Mouse (Mus musculus) inflammation-experienced regulatory T-cells, adult 6 months (primary cell): ENCODE results near the gene Gm10644. TPM values are rescaled to one million over a fixed set of nuclear protein-coding genes. Genes with fewer than 3 reads are reported as not detected.
"Not testable (repeated sequence)": the region's sequence is repeated elsewhere in the genome, so short reads cannot be mapped to it uniquely, and the experiment has no call there.

ENCODE experiments used
- ATAC-seq: one replicate; pipeline ENCODE4 v1.8.0; 2017
- polyA plus RNA-seq, 3 experiments: library from polyadenylated mRNA; unstranded; fragments of 100-300 nt; shearing (Covaris generic); gene quantifications; one replicate each; pipeline ENCODE4 v1.2.1; 2017

Gene Gm10644
- 1 to 10 TPM in 1 of 3 experiments, under 1 TPM in 2; 0.16 to 1.5 (median 0.52) TPM for polyA plus RNA-seq

DNA sequence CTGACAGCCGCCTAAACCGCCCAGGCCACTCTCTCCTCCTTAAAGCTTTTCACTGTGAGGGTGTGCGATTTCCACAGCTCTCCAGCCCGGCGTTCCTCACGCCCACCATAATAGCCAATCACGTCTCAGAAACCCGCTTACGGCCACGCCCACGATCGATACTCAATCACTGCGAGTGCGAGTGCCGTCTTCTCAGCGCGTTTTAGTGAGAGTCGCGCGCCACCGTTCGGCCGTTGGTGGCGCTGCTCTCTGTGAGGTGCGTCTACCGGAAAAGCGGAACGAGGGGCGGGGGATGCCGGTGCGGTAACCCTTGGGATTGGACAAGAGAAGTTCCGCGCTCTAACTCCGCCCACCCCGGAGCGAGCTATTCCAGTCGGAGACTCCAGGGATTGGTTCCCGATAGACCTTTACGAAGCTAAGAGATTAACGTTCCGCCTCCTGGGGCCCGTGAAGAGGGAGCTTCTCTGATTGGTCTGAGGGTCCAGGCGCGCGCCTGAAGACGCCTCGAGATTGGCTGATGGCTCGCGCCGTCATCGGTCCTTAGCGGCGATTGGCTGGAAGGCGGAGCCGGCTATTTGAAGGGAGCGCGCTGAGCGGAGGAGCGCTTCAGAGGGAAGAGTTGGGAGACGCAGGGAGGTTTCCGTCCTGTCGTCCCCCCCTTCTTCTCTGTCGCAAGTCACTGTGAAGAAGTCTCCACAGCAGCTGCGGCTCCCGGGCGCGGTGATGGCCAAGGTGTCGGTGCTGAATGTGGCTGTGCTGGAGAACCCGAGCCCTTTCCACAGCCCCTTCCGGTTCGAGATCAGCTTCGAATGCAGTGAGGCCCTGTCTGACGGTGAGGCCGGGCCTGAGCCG, at the start of gene Gm10644, which contains the start of gene Asf1b:
TSS of gene Gm10644 (minus strand) at position 100 of the 852 bp plus-strand sequence.
TSS of gene Asf1b (plus strand) at position 402 of the 852 bp plus-strand sequence.
- peak; percentile 90 for ATAC-seq

DNA sequence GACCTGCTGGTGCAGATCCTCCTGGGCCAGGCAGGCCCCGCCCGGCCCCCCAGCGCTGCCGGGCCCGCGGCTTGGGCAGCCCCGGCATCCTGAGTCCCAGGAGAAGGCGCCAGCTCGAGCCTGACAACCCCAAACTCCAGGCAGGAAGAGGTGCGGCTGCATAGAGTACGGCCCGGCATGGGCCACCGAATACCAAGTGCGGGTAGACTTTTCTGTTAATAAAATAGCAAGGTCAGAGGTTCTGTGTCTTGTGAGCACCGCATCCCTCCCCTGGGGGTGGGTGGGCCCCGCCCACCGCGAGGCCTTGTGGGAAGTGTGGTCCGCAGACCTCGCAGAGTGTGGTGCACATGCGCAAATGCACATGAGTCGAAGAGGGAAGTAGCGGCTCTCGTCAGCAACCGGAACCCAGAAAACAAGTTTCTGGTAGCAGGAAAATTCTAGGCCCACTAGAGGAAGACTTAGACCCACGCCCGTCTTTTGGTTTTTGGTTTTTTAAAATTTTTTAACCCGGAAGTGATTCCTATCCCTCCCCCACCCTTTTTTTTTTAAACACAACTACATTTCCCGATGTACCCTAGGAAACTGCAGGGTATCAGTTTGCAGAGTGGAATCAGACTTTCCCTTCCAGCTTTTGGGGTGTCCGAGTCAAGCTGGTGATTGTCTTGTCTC, 49.7 kb upstream of the Gm10644 start:
- peak; percentile 97 for ATAC-seq

DNA sequence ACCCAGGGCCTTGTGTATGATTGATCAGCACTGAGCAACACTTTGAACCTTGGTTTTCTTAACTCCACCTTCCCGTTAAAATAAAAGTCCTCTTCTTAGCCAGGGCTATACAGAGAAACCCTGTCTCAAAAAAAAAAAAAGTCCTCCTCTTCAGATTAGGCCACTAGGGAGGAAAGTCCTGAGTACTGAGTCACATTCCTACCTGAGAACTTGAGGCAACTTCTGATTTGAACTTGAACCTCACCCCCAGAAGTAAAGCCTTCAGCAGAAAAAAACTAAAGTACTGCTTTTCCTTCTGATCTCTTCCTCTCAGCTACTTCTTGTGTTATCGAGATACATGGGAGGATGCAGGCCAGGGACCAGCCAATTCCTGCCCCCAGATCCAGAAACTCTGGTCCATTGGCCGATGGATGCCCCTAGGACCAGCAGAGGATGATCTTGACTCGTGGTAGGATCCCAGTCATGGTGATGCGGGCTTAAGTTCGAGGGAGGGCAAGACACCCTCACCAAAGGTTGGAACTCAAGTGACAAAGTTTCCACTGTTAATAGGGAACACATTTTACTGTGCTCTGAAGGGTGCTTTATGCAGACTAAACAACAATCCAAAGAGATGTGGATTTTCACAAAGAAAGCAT, 48.7 kb upstream of the Gm10644 start:
- ATAC-seq, result no peak

DNA sequence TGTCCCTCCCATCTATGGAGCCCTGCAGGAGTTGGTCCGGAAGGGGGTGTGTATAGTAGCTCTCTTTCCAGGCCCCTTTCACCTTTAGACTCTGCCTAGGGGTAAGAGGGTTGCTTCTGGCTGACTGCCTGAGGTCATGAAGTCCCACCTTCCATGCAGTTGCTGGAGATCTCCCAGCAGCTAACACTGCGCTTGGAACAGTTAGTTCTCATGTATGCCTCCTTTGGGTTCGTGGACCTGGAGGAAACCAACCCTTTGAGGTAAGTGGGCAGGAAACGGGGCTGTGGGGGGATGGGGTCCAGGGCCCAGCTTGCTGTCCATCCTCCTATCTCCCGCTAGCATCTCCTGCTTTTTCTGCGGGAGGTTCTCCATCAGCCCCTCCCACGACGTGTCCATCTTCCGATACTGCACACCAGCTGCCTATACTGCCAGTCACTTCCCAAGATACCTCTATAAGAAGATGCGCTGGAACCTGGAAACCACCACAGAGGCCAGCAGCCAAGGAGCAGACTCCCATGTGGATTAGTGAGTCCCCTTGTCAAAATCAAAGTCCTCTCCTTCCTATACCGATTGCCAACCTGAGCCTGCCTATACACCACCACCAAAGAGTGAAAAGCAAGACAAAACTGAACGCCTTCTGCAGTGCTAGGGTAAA, 48.1 kb upstream of the Gm10644 start:
- ATAC-seq, result no peak

DNA sequence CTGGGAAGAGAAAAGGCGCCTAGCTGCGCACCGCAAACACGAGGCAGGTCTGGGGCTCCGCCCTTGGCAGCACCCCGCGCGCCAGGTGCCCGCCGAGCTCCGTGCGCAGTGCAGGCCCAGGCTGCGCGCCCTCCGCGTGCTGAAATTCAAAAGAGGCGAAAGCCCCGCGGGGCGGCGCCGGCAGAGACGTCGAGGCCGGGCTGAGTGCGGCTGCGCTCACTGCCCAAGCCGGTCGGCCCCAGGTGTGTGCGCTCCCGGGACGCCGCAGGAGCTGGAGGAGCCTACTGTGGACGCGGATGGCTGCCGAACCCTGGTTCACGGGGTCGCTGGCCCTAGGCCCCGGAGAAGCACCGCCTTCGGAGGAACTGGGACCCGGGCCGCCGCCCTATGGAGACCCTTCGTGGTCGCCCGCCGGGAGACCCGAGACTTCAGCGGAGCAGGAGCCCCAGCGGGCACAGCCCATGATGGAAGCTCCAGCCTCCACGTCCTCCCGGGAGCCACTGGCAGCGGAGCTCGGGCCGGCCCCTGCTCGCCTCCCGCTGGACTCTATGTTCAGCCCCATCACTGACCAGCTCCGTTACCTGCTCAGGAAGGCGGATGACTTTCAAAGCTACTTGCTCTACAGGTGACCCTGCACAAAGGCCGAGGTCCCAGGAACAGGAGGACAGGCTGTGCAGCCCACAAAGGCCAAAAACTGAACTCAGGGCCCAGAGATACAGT, 46.4 kb upstream of the Gm10644 start, which contains the start of gene 1700067K01Rik:
TSS of gene 1700067K01Rik (plus strand) at position 222 of the 720 bp plus-strand sequence.
- ATAC-seq, result no peak

DNA sequence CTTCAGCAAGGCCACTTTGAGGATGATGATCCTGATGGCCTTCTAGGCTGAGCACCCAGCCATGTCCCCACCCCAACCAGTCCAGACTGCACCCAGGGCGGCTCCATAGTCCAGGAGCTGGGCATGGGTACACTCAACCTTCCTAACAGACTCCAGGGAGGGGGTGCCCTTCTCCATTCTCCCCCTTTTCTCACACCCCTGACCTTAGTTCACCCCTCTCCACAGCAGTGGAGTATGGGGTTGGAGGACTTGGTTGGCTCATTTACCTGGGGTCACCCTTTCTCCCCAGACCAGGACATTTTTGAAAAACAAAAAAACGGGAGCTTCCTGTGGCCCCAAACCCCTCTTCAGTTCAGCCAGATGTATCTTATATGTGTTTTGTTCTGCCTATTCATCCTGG, 44.8 kb upstream of the Gm10644 start:
- ATAC-seq, result no peak

DNA sequence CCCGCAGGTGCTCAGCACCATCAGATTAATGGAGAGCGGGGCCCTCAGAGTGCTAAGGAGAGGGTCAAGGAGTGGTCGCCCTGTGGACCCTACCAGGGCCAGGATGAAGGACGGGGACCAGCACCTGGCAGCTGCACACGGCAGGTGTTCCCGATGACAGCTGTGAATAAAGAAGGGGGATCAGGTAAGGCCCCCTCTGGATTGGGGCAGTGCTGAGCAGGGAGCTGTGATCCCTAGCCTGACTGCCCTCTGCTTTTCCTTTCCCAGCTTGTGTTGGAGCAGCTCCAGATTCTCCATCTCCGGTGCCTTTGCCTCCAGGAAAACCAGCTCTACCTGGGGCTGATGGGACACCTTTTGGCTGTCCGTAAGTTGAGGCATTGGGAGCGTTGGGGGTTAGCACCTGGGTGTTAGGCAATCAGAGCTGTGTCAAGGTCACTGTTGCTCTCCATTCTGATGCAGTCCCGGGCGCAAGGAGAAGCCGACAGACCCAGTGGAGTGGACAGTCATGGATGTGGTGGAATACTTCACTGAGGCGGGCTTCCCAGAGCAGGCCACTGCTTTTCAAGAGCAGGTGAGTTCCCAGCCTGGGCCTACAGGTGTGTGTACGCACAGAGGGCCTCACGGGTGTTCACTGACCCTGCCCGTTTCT, 44.2 kb upstream of the Gm10644 start:
- ATAC-seq, result no peak

DNA sequence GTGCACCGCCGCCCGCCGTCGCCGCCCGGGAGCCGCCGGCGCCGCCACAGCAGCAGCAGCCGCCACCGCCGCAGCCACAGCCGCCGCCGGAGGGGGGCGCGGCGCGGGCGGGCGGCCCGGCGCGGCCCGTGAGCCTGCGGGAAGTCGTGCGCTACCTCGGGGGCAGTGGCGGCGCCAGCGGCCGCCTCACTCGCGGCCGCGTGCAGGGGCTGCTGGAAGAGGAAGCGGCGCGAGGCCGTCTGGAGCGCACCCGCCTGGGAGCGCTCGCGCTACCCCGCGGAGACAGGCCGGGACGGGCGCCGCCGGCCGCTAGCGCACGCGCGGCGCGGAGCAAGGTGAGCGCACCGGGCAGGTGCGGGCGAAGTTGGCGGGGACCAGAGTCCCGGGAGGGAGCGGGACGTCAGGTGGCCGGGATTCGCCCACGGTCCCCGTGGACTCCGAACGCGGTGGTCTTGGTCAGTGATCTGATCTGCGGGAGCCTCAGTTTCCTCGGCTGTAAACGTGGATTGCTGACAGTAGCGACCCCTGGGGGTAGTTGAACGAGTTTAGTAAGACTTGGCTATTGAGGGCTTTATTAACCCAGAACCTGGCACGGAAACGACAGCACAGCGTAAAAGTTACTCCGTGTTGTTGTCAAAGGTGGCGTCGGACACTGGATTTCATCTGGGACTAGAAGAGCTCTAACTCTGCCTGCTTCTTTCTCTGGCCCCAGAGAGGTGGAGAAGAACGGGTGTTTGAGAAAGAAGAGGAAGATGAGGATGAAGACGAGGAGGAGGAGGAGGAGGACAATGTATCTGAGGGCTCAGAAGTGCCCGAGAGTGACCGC, 43.4 kb upstream of the Gm10644 start:
- peak; percentile 59 for ATAC-seq

DNA sequence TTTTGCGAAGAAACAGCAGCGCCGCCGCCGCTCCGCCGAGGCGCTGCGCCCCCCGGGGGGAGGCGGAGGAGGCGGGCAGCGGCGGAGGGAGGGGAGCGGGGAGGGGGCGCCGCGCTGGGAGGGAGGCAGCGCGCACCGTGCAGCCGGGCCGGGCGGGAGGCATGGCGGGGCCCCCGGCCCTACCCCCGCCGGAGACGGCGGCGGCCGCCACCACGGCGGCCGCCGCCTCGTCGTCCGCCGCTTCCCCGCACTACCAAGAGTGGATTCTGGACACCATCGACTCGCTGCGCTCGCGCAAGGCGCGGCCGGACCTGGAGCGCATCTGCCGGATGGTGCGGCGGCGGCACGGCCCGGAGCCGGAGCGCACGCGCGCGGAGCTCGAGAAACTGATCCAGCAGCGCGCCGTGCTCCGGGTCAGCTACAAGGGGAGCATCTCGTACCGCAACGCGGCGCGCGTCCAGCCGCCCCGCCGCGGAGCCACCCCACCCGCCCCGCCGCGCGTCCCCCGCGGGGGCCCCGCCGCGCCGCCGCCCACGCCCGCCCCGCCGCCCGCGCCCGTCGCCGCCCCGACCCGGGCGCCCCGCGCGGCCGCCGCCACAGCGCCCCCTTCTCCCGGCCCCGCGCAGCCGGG, 42.6 kb upstream of the Gm10644 start, which contains the start of gene Samd1:
TSS of gene Samd1 (plus strand) at position 162 of the 631 bp plus-strand sequence.
- ATAC-seq, result peak; percentile 2

DNA sequence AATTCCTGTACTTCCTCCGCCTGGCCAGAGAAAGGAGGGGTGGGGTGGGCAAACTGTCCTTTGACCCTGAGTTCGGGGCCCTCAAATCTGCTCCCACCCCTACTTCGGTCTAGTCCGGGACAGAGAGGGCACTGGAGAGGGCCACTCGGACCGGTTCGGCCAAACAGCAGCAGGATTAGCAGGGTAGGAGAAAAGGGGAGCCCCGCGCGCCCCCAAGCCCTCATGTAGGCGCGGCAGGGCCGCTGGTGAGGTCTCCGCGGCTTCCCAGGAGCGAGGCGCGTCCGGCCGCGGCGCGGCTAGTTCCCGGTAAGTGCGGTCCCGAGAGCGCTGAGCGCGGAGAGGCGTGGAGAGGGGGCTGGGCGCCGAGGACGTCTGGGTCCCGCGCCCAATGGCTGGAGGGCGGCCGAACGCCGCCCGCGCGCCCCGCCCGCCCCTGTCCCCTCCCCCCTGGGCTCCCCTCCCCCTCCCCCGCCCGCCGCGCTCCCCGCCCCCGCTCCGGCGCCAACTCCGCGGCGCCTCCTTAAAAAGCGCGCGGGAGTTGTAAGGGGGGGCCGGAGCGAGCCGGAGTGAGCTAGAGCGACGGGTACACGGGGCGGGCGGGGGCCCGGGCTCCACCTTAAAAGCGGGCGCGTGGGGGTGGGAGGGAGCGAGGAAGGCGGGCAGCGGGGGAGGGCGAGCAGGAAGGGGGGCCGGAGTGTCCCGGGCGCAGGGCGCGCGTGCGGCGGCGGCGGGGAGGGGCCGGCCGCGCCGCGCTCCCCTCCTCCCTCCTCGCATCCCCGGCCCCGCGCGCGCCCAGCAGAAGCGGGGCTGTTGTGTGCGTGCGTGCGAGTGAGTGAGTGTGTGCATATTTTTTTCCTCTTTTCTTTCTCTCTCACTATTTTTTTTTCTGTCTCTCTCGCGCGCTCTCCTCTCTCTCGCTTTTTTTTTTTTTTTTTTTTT, 41.8 kb upstream of the Gm10644 start:
- ATAC-seq, result peak; percentile 50

DNA sequence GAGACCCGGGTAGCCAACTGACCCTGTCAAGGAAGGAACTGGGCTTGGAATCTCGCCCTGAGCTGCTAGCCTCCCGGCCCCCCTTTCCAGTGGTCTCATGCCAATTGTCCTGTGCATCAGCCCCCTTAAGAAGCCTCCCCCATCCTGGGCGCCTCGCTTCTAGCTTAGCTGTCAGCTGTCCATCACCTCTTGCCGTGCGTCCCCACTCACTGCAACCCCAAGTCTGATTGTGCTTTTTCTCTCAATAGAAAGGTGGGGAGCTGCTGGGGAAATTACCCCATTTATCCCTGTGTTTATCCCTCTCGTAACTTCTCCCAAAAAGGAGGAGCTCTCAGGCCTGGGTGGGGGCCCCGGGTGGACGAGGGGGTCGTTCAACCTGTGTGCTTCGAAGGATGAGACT, 41.0 kb upstream of the Gm10644 start:
- ATAC-seq, result no peak

DNA sequence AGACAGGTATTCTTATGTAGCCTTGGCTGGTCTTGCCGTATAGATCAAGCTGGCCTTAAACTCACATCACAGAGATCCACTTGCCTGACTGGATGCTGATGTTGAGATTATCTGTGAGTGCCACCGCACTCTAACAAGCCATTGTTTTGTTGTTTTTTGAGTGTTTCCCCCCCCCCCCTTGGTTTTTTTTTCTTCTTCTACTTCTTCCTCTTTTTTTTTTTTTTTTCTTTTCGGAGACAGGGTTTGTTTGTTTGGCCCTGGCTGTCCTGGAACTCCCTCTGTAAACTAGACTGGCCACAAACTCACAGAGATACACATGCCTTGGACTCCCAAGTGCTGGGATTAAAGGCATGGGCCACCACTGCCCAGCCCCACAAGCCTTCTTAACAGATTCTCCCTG, 39.0 kb upstream of the Gm10644 start:
- ATAC-seq, result no peak

DNA sequence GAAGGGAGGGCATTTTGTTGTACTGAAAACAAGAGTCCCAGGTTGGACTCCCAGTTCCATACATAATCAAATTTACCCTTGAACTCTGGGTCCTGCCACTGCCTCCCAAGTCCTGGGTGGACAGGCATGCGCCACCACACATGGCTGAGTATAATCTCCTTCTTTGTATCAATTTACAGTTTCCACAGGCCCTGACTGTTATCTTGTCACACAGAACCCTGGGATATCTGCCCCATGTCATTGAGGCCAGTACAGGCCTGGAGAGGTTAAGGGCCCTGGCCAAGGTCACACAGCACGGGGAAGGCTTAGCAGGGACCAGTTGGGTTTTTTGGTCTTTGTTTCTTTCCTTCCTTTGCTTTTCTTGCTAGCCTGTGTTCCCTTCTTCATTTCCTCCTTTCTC, 37.5 kb upstream of the Gm10644 start:
- no peak for ATAC-seq

DNA sequence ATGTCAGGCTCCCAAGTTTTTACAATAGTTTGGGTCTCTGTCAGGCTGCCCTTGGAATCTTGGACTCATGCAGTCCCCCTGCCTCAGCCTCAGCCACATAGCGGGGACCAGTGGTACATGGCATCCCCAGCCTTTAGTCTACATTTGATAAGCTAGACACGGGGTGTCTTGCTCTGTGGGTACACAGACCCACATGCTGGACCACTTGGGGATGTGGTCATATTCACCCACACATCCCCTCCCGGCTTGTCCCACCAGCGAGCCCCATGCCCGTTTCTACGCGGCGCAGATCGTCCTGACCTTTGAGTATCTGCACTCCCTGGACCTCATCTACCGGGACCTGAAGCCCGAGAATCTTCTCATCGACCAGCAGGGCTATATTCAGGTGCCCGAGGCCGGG, 35.2 kb upstream of the Gm10644 start:
- ATAC-seq, result no peak

DNA sequence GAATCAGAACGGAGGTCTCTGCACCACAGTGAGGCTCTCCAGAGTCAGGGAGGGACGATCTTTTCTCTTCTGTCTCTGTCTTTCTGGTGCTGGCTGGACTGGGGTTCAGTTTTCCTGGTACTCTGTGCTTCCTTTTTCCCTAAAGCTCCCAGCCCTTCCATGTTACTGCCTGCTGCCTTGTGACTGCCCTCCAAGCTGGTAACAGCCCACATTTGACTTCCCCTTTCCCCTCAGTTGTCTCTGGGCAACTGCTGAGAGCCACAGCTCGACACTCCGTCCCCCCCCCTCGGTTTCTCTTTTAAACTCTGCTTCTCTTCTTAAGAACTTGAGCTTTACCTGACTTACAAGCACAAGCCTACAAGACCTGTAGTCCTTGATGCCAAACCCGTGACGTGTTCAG, 34.2 kb upstream of the Gm10644 start:
- no peak for ATAC-seq

DNA sequence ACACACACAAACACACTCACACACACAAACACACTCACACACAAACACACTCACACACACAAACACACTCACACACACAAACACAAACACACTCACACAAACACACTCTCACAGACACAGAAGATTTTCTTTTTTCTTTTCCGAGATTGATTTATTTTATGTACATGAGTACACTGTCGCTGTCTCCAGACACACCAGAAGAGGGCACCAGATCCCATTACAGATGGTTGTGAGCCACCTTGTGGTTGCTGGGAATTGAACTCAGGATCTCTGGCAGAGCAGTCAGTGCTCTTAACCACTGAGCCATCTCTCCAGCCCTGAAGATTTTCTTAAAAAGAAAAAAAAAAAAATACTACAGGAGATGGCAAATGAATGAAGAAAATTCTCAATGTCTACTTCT, 28.2 kb upstream of the Gm10644 start:
- not testable (repeated sequence) for ATAC-seq

DNA sequence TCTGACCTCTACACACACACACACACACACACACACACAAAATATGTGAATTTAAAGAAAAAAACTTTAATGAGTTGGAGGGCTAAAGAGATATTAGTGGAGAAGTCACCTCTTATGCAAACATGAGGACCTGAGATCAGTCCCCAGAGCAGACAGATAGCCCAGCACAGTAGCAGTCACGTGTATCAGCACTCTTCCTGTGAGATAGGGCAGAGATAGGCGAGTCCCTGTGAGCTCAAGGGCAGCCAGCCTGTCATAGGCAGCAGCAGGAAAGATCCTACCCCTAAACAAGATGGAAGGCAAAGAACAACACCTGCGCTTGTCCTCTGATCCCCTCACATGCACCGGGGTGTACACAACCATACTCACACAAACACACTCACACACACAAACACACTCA, 27.4 kb upstream of the Gm10644 start:
- no peak for ATAC-seq

DNA sequence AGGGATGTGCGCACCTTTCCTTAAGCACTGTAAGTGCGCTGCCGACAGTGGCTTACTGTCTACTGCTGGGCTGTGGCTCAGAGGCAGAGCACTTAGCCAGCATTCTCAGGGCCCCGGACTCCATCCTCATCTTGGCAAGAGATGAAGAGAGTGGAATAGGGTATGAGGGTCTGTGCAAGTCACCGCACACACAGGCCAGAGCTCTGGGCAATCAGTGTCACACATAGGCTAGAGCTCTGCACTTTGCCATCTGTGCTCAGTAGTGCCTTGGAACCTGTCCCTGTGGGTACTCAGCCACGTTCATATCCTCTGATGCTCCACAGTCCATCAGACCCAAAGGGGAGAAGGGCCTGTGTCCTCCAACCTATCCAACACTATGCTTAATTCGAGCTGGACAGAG, 26.5 kb upstream of the Gm10644 start:
- ATAC-seq, result no peak

DNA sequence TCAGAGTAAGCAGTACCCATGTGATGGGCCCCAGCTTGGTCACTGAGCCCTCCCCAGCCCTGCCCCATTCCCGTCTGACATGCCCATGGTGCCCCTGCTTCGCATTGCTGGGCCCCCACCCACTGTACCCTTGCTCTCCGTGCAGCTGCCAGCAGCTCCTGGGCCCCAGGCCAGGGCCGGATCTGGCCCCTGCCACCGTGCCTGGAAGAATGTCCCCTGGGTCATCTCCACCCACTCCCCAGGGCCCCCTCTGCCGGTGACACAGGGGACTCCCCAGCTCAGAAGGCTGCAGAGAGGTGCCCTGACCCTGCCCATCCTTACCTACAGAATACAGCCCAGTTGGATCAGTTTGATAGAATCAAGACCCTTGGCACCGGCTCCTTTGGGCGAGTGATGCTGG, 25.8 kb upstream of the Gm10644 start:
- ATAC-seq, result no peak
